Mouse (Mus musculus) heart, embryonic 11.5 days (tissue): Measurements from ENCODE around the gene Gm20388. TPM values are rescaled to one million over a fixed set of nuclear protein-coding genes. Genes with fewer than 3 reads are reported as not detected.

Experiments
- ATAC-seq: fragments of 200-750 bp; cut with Nextera tagmentation; replicated peaks from 2 replicates; pipeline ENCODE4 v1.8.0; 2017; ENCODE audit warnings: moderate library complexity; ENCODE audit not compliant: insufficient number of reproducible peaks, low FRiP score, low TSS enrichment
- H3K27ac ChIP-seq: fragments of 300-500 bp; sonication (generic); 2 replicates; pipeline ENCODE4 v1.5.1; 2014; ENCODE audit warnings: mild to moderate bottlenecking, low read depth, low read length
- H3K27me3 ChIP-seq: fragments of 300-500 bp; sonication (generic); 2 replicates; pipeline ENCODE4 v1.6.1; 2014; ENCODE audit warnings: mild to moderate bottlenecking, low read length, mixed read lengths; ENCODE audit not compliant: control insufficient read depth, insufficient read depth
- H3K36me3 ChIP-seq: fragments of 300-500 bp; sonication (generic); 2 replicates; pipeline ENCODE4 v1.6.1; 2014; ENCODE audit warnings: mild to moderate bottlenecking, low read length, moderate library complexity, mixed read lengths; ENCODE audit not compliant: control insufficient read depth, insufficient read depth
- H3K4me1 ChIP-seq: fragments of 300-500 bp; sonication (generic); 2 replicates; pipeline ENCODE4 v1.6.1; 2014; ENCODE audit warnings: low read length; ENCODE audit not compliant: control insufficient read depth, insufficient read depth
- H3K4me2 ChIP-seq: fragments of 300-500 bp; sonication (generic); 2 replicates; pipeline ENCODE4 v1.6.1; 2014; ENCODE audit warnings: mild to moderate bottlenecking, moderate library complexity
- H3K4me3 ChIP-seq: fragments of 300-500 bp; sonication (generic); 2 replicates; pipeline ENCODE4 v1.5.1; 2014; ENCODE audit warnings: low read depth, low read length
- H3K9ac ChIP-seq: fragments of 300-500 bp; sonication (generic); 2 replicates; pipeline ENCODE4 v1.6.1; 2014; ENCODE audit warnings: mild to moderate bottlenecking, low read depth, low read length, moderate library complexity
- H3K9me3 ChIP-seq: fragments of 300-500 bp; sonication (generic); replicated peaks from 2 replicates; pipeline ENCODE4 v1.6.1; 2016; ENCODE audit warnings: low read length; ENCODE audit not compliant: control insufficient read depth
- WGBS: fragments of 180-500 bp; shearing (Covaris S2); extraction: QIAGEN DNeasy Blood & Tissue Kit; methylation state at CpG from one replicate; pipeline ENCODE4 v1.1.7; 2014; ENCODE audit not compliant: insufficient replicate concordance; 5-methylcytosine and 5-hydroxymethylcytosine counted together
- polyA plus RNA-seq: library from polyadenylated mRNA; unstranded; fragments of >200 nt; fragmentation: Nextera tagmentation; extraction: Ambion mirVana; gene quantifications from 2 replicates; pipeline ENCODE4 v1.2.1, GENCODE M21; 2014

Gene Gm20388
- polyA plus RNA-seq, 1 experiment from 2014 or later, result 6.4 TPM

DNA sequence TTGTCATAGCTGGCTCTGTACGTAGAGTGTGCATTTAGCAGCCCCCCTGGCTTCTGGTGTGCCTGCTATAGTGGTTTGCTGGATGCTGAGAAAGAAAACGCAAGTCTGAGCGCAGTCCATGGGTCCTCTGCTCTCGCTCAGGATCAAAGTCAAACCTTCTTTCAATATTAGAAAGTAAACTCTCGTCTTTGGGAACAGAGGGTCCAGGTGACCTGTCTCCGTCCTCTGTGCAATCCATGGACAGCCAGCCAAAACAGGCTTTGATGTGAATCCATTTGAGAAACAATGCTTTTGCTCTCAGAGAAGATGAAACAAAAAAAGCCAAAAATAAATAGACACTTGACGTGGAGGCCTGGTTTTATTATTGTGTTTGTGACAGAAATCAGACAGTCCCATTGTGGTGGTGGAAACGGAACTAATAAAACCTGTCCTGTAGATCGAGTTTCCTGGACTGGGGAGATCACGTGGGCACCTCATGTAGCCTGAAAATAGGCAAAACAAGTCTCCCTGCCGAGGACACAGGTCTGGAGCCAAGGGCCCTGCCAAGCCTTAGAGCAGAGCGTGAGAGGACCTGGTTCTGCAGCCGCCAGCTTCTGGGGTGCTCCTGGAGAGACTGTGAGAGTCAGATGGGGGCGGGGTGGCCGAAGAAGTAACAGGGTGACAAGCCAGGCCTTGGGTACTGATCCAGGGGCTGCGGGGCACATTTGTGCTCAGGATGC is 3902.7 kb downstream of the Gm20388 start:
- no peak for ATAC-seq
- Histone ChIP-seq H3K27me3 (no peaks in the 10 kb centered on the region), H3K4me3 (no peak overlapping the region), H3K27ac (no peak overlapping the region), H3K4me2 (no peak overlapping the region), H3K9ac (no peak overlapping the region), H3K36me3 (no peaks in the 10 kb centered on the region; the same call in 1 of the 2 replicates), H3K9me3 (no peaks in the 10 kb centered on the region), H3K4me1 (peaks cover 8% of the 10 kb centered on the region; the same call in 1 of the 2 replicates)
- 80% methylated on average over 16 of the region's 16 CpGs for WGBS

- Histone ChIP-seq H3K27me3 (no peaks in the 10 kb centered on the region), H3K4me3 (no peak overlapping the region), H3K36me3 (no peaks in the 10 kb centered on the region; the same call in 1 of the 2 replicates), H3K9me3 (no peaks in the 10 kb centered on the region), H3K9ac (no peak overlapping the region), H3K27ac (no peak overlapping the region), H3K4me2 (no peak overlapping the region), H3K4me1 (peaks cover 8% of the 10 kb centered on the region; the same call in 1 of the 2 replicates)
- ATAC-seq, result no peak
- 85% methylated on average over 4 of the region's 4 CpGs for WGBS
These were observed 3903.2 kb downstream of the Gm20388 start for GRCm38 (mm10) chr8:123813892-123814266.

GRCm38 (mm10) chr8:123815325-123815724 is 3904.7 kb downstream of the Gm20388 start:
- H3K27ac ChIP-seq, result no peak overlapping the region

GRCm38 (mm10) chr8:123816939-123817338 is 3906.3 kb downstream of the Gm20388 start:
- no peak overlapping the region for H3K4me2 ChIP-seq
- no peaks in the 10 kb centered on the region for H3K9me3 ChIP-seq
- H3K36me3 ChIP-seq, result no peaks in the 10 kb centered on the region; the same call in 1 of the 2 replicates
- H3K4me3 ChIP-seq, result no peak overlapping the region
- H3K27me3 ChIP-seq, result no peaks in the 10 kb centered on the region
- H3K4me1 ChIP-seq, result peaks cover 8% of the 10 kb centered on the region; the same call in 1 of the 2 replicates
- WGBS, result 73% methylated on average over 8 of the region's 8 CpGs
- H3K27ac ChIP-seq, result no peak overlapping the region
- no peak for ATAC-seq
- peak overlapping the region; percentile 40; the same call in 1 of the 2 replicates for H3K9ac ChIP-seq

More at GRCm38 (mm10) chr8:123815325-123815724, 3904.7 kb downstream of the Gm20388 start:
- no peak overlapping the region for H3K4me2 ChIP-seq
- peaks cover 8% of the 10 kb centered on the region; the same call in 1 of the 2 replicates for H3K4me1 ChIP-seq
- no peaks in the 10 kb centered on the region for H3K9me3 ChIP-seq
- no peak overlapping the region for H3K4me3 ChIP-seq
- ATAC-seq, result no peak
- H3K36me3 ChIP-seq, result no peaks in the 10 kb centered on the region; the same call in 1 of the 2 replicates
- H3K9ac ChIP-seq, result no peak overlapping the region
- H3K27me3 ChIP-seq, result no peaks in the 10 kb centered on the region
- WGBS, result 41% methylated on average over 11 of the region's 11 CpGs

DNA sequence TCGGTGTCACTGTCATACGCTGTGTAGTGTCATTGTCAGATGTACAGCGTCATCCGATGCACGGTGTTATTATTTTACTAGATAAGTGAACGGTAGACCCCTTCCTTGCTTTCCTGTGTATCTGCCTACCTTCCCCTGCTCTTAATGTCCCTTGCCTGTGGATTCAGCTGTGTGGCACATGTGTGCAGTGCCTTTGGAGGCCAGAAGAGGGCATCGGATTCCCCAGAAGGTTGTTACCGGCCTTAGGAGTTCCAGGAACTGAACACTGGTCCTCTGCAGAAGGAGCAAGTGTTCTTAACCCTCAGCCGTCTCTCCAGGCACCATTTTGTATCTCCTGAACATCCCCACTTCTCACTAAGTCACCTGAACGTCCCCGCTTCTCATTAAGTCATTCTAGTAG is 3907.1 kb downstream of the Gm20388 start:
- no peak overlapping the region for H3K27ac ChIP-seq
- no peak for ATAC-seq
- no peaks in the 10 kb centered on the region; the same call in 1 of the 2 replicates for H3K36me3 ChIP-seq
- peaks cover 8% of the 10 kb centered on the region; the same call in 1 of the 2 replicates for H3K4me1 ChIP-seq
- H3K4me2 ChIP-seq, result no peak overlapping the region
- 85% methylated on average over 11 of the region's 11 CpGs for WGBS
- no peak overlapping the region for H3K4me3 ChIP-seq
- no peaks in the 10 kb centered on the region for H3K27me3 ChIP-seq
- no peaks in the 10 kb centered on the region for H3K9me3 ChIP-seq
- H3K9ac ChIP-seq, result no peak overlapping the region

DNA sequence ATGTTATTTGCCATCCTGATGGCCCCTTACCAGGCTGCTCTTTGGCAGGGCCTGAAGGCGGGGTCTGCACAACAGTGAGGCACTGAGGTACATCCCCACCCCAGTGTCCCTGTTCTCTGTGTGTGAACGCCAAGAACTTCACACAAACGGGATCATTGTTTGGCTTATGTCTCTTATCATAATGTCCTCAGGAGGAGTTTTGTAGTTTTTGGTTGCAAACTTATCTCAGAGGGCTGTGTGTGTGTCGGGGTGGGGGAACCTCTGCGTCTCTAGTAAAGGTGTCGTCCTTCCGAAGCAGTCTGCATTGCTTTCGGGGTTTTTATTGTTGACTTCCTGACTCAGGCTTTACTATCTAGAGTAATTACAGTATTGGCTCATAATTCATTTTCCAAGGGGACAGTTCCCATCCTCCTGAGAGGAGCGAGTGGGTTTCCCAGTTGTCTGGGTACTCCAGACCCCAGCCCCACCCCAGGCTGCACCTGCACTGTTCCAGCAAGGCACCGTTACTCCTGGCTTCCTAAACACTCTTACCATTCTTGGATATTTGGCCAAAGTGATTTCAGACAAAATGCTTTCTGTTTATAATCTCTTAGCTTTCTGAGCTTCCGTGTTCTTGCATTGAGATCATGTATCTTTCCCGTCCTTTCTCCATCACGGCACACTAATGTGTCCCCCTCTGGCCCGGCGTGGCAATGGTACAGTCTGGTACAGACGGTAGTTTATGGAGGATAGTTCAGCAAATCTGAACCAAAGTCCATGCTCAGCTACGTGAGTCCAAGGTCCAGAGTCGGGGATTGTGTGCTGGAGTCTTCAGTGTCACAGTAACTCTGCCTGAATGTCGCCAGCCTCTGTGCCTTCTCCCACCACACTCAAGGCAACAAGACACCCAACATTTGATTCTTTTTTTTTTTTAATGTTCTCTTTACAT is 3909.3 kb downstream of the Gm20388 start:
- Histone ChIP-seq H3K4me1 (peaks cover 8% of the 10 kb centered on the region; the same call in 1 of the 2 replicates), H3K36me3 (0 out of 2 replicates have a peak, but pooled peaks cover 2% of the 10 kb centered on the region), H3K27ac (no peak overlapping the region), H3K27me3 (no peaks in the 10 kb centered on the region), H3K4me2 (no peak overlapping the region), H3K4me3 (no peak overlapping the region), H3K9ac (no peak overlapping the region), H3K9me3 (no peaks in the 10 kb centered on the region)
- WGBS, result 85% methylated on average over 19 of the region's 19 CpGs
- ATAC-seq, result no peak

GRCm38 (mm10) chr8:123820780-123821179 is 3910.1 kb downstream of the Gm20388 start:
- H3K9ac ChIP-seq, result no peak overlapping the region
- H3K4me2 ChIP-seq, result no peak overlapping the region
- 0 out of 2 replicates have a peak, but pooled peaks cover 2% of the 10 kb centered on the region for H3K36me3 ChIP-seq
- no peak overlapping the region for H3K27ac ChIP-seq
- no peak overlapping the region for H3K4me3 ChIP-seq
- 89% methylated on average over 6 of the region's 6 CpGs for WGBS
- no peaks in the 10 kb centered on the region for H3K9me3 ChIP-seq
- ATAC-seq, result no peak
- H3K4me1 ChIP-seq, result 0 out of 2 replicates have a peak, but pooled peaks cover 2% of the 10 kb centered on the region
- no peaks in the 10 kb centered on the region for H3K27me3 ChIP-seq

DNA sequence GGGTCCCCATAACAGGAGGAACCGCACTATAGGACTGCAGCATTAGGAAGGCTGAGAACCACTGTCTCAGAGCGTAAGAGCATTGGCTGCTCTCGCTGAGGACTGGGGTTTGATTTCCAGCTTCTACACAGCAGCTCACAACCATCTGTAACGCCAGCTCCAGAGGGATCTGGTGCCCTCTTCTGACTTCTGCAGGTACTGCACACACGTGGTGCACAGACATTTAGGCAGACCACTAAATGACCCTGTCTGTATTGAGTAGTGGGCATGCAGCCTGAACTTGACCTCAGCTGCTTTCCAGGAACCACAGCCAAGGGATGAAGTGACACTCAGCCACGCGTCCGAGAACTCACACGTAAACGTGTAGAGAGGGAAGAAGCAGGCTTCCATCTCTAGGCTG is 3912.5 kb downstream of the Gm20388 start:
- WGBS, result 94% methylated on average over 10 of the region's 10 CpGs
- Histone ChIP-seq H3K9ac (no peak overlapping the region), H3K36me3 (peaks cover 6% of the 10 kb centered on the region; the same call in 1 of the 2 replicates), H3K4me3 (no peak overlapping the region), H3K4me2 (no peak overlapping the region), H3K27me3 (no peaks in the 10 kb centered on the region), H3K9me3 (no peaks in the 10 kb centered on the region), H3K4me1 (no peaks in the 10 kb centered on the region), H3K27ac (no peak overlapping the region)
- ATAC-seq, result no peak
